Mouse (Mus musculus): ENCODE measurements around the gene Tnnt1. TPM values are rescaled to one million over a fixed set of nuclear protein-coding genes. Genes with fewer than 3 reads are reported as not detected.

Gene Tnnt1
- polyA plus RNA-seq, 1 experiment from 2014 or later = 64.7 TPM

GRCm38 (mm10) chr7:4473940-4474339 is 42.2 kb downstream of the Tnnt1 start:
- Histone ChIP-seq H3K4me3 (ENCODE audit: low read depth, low read length) (no peak overlapping the region), H3K27me3 (ENCODE audit: control insufficient read depth, insufficient read depth, low read length) (peaks cover 35% of the 10 kb centered on the region)

GRCm38 (mm10) chr7:4471179-4471555 is 45.0 kb downstream of the Tnnt1 start:
- Histone ChIP-seq H3K27ac (replicated peaks; ENCODE audit: low read depth, low read length) (no peak overlapping the region), H3K4me3 (ENCODE audit: low read depth, low read length) (peak overlapping the region; percentile 23), H3K4me1 (ENCODE audit: control insufficient read depth, insufficient read depth, low read length) (peaks cover 3% of the 10 kb centered on the region; the same call in 1 of the 2 replicates), H3K4me2 (ENCODE audit: low read depth, severe bottlenecking) (peak overlapping the region; percentile 54), H3K27me3 (ENCODE audit: control insufficient read depth, insufficient read depth, low read length) (peaks cover 35% of the 10 kb centered on the region), H3K9me3 (ENCODE audit: control insufficient read depth, low read length) (no peaks in the 10 kb centered on the region), H3K36me3 (ENCODE audit: control insufficient read depth, insufficient read depth, low read length) (no peaks in the 10 kb centered on the region), H3K9ac (ENCODE audit: low read length) (peak overlapping the region; percentile 22; the same call in 1 of the 2 replicates)
- ATAC-seq (ENCODE audit: insufficient number of reproducible peaks, low FRiP score, low TSS enrichment, low read depth) = peak; percentile 70; the same call in 1 of the 2 replicates
- DNase-seq (ENCODE audit: low spot score) = peak; percentile 85
- WGBS = under 1% methylated on average over 24 of the region's 24 CpGs

More at GRCm38 (mm10) chr7:4473940-4474339, 42.2 kb downstream of the Tnnt1 start:
- 6% methylated on average over 18 of the region's 19 CpGs for WGBS
- no peak overlapping the region for H3K27ac ChIP-seq (replicated peaks; ENCODE audit: low read depth, low read length)
- no peak overlapping the region for H3K4me2 ChIP-seq (ENCODE audit: low read depth, severe bottlenecking)
- no peak for ATAC-seq (ENCODE audit: insufficient number of reproducible peaks, low FRiP score, low TSS enrichment, low read depth)
- H3K9ac ChIP-seq (ENCODE audit: low read length) = no peak overlapping the region
- H3K9me3 ChIP-seq (ENCODE audit: control insufficient read depth, low read length) = no peaks in the 10 kb centered on the region
- H3K36me3 ChIP-seq (ENCODE audit: control insufficient read depth, insufficient read depth, low read length) = no peaks in the 10 kb centered on the region
- no peak for DNase-seq (ENCODE audit: low spot score)
- peaks cover 9% of the 10 kb centered on the region for H3K4me1 ChIP-seq (ENCODE audit: control insufficient read depth, insufficient read depth, low read length)

GRCm38 (mm10) chr7:4470275-4471178 is 45.7 kb downstream of the Tnnt1 start:
- Histone ChIP-seq H3K9ac (ENCODE audit: low read length) (peak overlapping the region; percentile 22; the same call in 1 of the 2 replicates), H3K9me3 (ENCODE audit: control insufficient read depth, low read length) (no peaks in the 10 kb centered on the region), H3K27me3 (ENCODE audit: control insufficient read depth, insufficient read depth, low read length) (peaks cover 35% of the 10 kb centered on the region), H3K4me2 (ENCODE audit: low read depth, severe bottlenecking) (peak overlapping the region; percentile 54), H3K27ac (replicated peaks; ENCODE audit: low read depth, low read length) (no peak overlapping the region), H3K4me1 (ENCODE audit: control insufficient read depth, insufficient read depth, low read length) (peaks cover 3% of the 10 kb centered on the region; the same call in 1 of the 2 replicates), H3K36me3 (ENCODE audit: control insufficient read depth, insufficient read depth, low read length) (no peaks in the 10 kb centered on the region), H3K4me3 (ENCODE audit: low read depth, low read length) (peak overlapping the region; percentile 23)
- 3% methylated on average over 35 of the region's 35 CpGs for WGBS
- DNase-seq (ENCODE audit: low spot score) (peak; percentile 78), ATAC-seq (ENCODE audit: insufficient number of reproducible peaks, low FRiP score, low TSS enrichment, low read depth) (peak; percentile 4; the same call in 1 of the 2 replicates)

GRCm38 (mm10) chr7:4467801-4468200 is 48.4 kb downstream of the Tnnt1 start:
- Histone ChIP-seq H3K27me3 (ENCODE audit: control insufficient read depth, insufficient read depth, low read length) (peaks cover 24% of the 10 kb centered on the region), H3K4me1 (ENCODE audit: control insufficient read depth, insufficient read depth, low read length) (peaks cover 3% of the 10 kb centered on the region; the same call in 1 of the 2 replicates), H3K9ac (ENCODE audit: low read length) (no peak overlapping the region), H3K27ac (replicated peaks; ENCODE audit: low read depth, low read length) (no peak overlapping the region), H3K36me3 (ENCODE audit: control insufficient read depth, insufficient read depth, low read length) (no peaks in the 10 kb centered on the region), H3K9me3 (ENCODE audit: control insufficient read depth, low read length) (no peaks in the 10 kb centered on the region), H3K4me3 (ENCODE audit: low read depth, low read length) (no peak overlapping the region), H3K4me2 (ENCODE audit: low read depth, severe bottlenecking) (no peak overlapping the region)
- ATAC-seq (ENCODE audit: insufficient number of reproducible peaks, low FRiP score, low TSS enrichment, low read depth) (no peak), DNase-seq (ENCODE audit: low spot score) (no peak)
- WGBS = 75% methylated on average over 3 of the region's 3 CpGs

GRCm38 (mm10) chr7:4464194-4464824 is 51.9 kb downstream of the Tnnt1 start:
- H3K4me3 ChIP-seq (ENCODE audit: low read depth, low read length) = no peak overlapping the region
- no peaks in the 10 kb centered on the region for H3K36me3 ChIP-seq (ENCODE audit: control insufficient read depth, insufficient read depth, low read length)
- WGBS = 5% methylated on average over 12 of the region's 12 CpGs
- H3K9me3 ChIP-seq (ENCODE audit: control insufficient read depth, low read length) = no peaks in the 10 kb centered on the region
- no peaks in the 10 kb centered on the region for H3K4me1 ChIP-seq (ENCODE audit: control insufficient read depth, insufficient read depth, low read length)
- ATAC-seq (ENCODE audit: insufficient number of reproducible peaks, low FRiP score, low TSS enrichment, low read depth) (0 out of 2 replicates have a peak, but pooled peaks have one; percentile 23), DNase-seq (ENCODE audit: low spot score) (no peak)
- no peak overlapping the region for H3K4me2 ChIP-seq (ENCODE audit: low read depth, severe bottlenecking)
- no peak overlapping the region for H3K9ac ChIP-seq (ENCODE audit: low read length)
- no peak overlapping the region for H3K27ac ChIP-seq (replicated peaks; ENCODE audit: low read depth, low read length)
- H3K27me3 ChIP-seq (ENCODE audit: control insufficient read depth, insufficient read depth, low read length) = no peaks in the 10 kb centered on the region

GRCm38 (mm10) chr7:4460576-4461434 is 55.4 kb downstream of the Tnnt1 start, which contains the start of gene Eps8l1:
Gene Eps8l1, plus strand, starts transcription at chr7:4460674.
- no peaks in the 10 kb centered on the region for H3K36me3 ChIP-seq (ENCODE audit: control insufficient read depth, insufficient read depth, low read length)
- H3K4me3 ChIP-seq (ENCODE audit: low read depth, low read length) = peak within 1 kb of the TSS; percentile 20
- H3K27ac ChIP-seq (replicated peaks; ENCODE audit: low read depth, low read length) = no peak within 1 kb of the TSS
- 68% methylated on average over 13 of the region's 16 CpGs for WGBS
- no peaks in the 10 kb centered on the region for H3K4me1 ChIP-seq (ENCODE audit: control insufficient read depth, insufficient read depth, low read length)
- DNase-seq (ENCODE audit: low spot score) = no peak
- peak within 1 kb of the TSS; percentile 22 for H3K9ac ChIP-seq (ENCODE audit: low read length)
- no peaks in the 10 kb centered on the region for H3K9me3 ChIP-seq (ENCODE audit: control insufficient read depth, low read length)
- H3K27me3 ChIP-seq (ENCODE audit: control insufficient read depth, insufficient read depth, low read length) = no peaks in the 10 kb centered on the region
- 0 out of 2 replicates have a peak, but pooled peaks have one; percentile 54 for ATAC-seq (ENCODE audit: insufficient number of reproducible peaks, low FRiP score, low TSS enrichment, low read depth)
- peak within 1 kb of the TSS; percentile 27 for H3K4me2 ChIP-seq (ENCODE audit: low read depth, severe bottlenecking)

Data from limb, embryonic 11.5 days (tissue).